Mouse (Mus musculus): ENCODE data around the gene H2afy.

DNA sequence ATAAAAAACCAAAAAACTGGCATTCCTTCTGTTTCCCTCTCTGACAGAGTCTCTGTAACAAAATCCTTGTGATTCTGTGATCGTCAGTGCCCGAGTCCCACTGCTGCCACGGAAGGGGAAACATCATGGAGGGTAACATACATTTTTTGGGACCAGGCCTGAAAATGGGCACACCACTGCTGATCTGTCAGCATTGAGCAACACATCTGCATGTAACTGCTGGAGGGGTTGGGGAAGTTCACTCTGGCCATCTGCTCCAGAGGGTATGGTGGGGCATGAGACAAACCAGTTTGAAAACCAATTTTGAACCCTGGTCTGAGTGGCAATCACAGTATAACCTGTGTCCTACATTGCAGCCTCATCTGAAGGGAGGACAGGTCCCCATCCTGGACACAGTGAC, 6.6 kb downstream of the H2afy start:
- no peak for TF ChIP-seq GATA1 (IDR thresholded peaks at IDR 0.05; ENCODE audit: borderline replicate concordance, low read length)
- TF ChIP-seq FLI1 (IDR thresholded peaks at IDR 0.05; ENCODE audit: low read length) = no peak

Measured in megakaryocyte, embryonic 14.5 days (primary cell).